Mouse (Mus musculus): ENCODE results near the gene Htr1a. TPM values are rescaled to one million over a fixed set of nuclear protein-coding genes. Genes with fewer than 3 reads are reported as not detected.

Htr1a gene
- polyA plus RNA-seq (2014; fragmentation: Nextera tagmentation; extraction: Ambion mirVana) = not detected in 2 replicates

GRCm38 (mm10) chr13:105443339-105443738 lies at the start of gene Htr1a:
Htr1a (plus strand) TSS chr13:105443639.
- Histone ChIP-seq H3K36me3 (ENCODE audit: control insufficient read depth, insufficient read depth, low read length) (no peaks in the 10 kb centered on the region), H3K4me2 (no peak within 1 kb of the TSS), H3K27me3 (replicated peaks; ENCODE audit: control insufficient read depth, insufficient read depth, low read length) (peaks cover 37% of the 10 kb centered on the region), H3K9me3 (ENCODE audit: control insufficient read depth, low read length) (no peaks in the 10 kb centered on the region), H3K9ac (ENCODE audit: low read depth, low read length) (no peak within 1 kb of the TSS), H3K4me3 (ENCODE audit: low read depth, low read length) (no peak within 1 kb of the TSS), H3K27ac (ENCODE audit: low read depth, low read length) (no peak within 1 kb of the TSS), H3K4me1 (replicated peaks; ENCODE audit: control insufficient read depth, insufficient read depth, low read length) (no peaks in the 10 kb centered on the region)
- 12% methylated on average over 8 of the region's 8 CpGs for WGBS
- ATAC-seq (replicated peaks; ENCODE audit: low FRiP score) (no peak), DNase-seq (ENCODE audit: low spot score) (no peak)

GRCm38 (mm10) chr13:105411535-105412326 lies 31.7 kb upstream of the Htr1a start:
- H3K4me2 ChIP-seq = no peak overlapping the region
- H3K9ac ChIP-seq (ENCODE audit: low read depth, low read length) = no peak overlapping the region
- no peaks in the 10 kb centered on the region for H3K36me3 ChIP-seq (ENCODE audit: control insufficient read depth, insufficient read depth, low read length)
- DNase-seq (ENCODE audit: low spot score) (no peak), ATAC-seq (replicated peaks; ENCODE audit: low FRiP score) (no peak)
- no peaks in the 10 kb centered on the region for H3K9me3 ChIP-seq (ENCODE audit: control insufficient read depth, low read length)
- H3K4me3 ChIP-seq (ENCODE audit: low read depth, low read length) = no peak overlapping the region
- no peaks in the 10 kb centered on the region for H3K4me1 ChIP-seq (replicated peaks; ENCODE audit: control insufficient read depth, insufficient read depth, low read length)
- no peaks in the 10 kb centered on the region for H3K27me3 ChIP-seq (replicated peaks; ENCODE audit: control insufficient read depth, insufficient read depth, low read length)
- no peak overlapping the region for H3K27ac ChIP-seq (ENCODE audit: low read depth, low read length)
- 79% methylated on average over 10 of the region's 10 CpGs for WGBS

GRCm38 (mm10) chr13:105412327-105412722 lies 31.1 kb upstream of the Htr1a start:
- DNase-seq (ENCODE audit: low spot score) = no peak

GRCm38 (mm10) chr13:105433141-105433540 lies 10.3 kb upstream of the Htr1a start:
- Histone ChIP-seq H3K27me3 (replicated peaks; ENCODE audit: control insufficient read depth, insufficient read depth, low read length) (no peaks in the 10 kb centered on the region), H3K9me3 (ENCODE audit: control insufficient read depth, low read length) (no peaks in the 10 kb centered on the region), H3K4me2 (no peak overlapping the region), H3K9ac (ENCODE audit: low read depth, low read length) (no peak overlapping the region), H3K4me1 (replicated peaks; ENCODE audit: control insufficient read depth, insufficient read depth, low read length) (no peaks in the 10 kb centered on the region), H3K4me3 (ENCODE audit: low read depth, low read length) (no peak overlapping the region), H3K36me3 (ENCODE audit: control insufficient read depth, insufficient read depth, low read length) (no peaks in the 10 kb centered on the region), H3K27ac (ENCODE audit: low read depth, low read length) (no peak overlapping the region)
- no peak for ATAC-seq (replicated peaks; ENCODE audit: low FRiP score)
- DNase-seq (ENCODE audit: low spot score) = no peak
- WGBS = 69% methylated on average over 2 of the region's 2 CpGs

More at GRCm38 (mm10) chr13:105412327-105412722, 31.1 kb upstream of the Htr1a start:
- H3K9me3 ChIP-seq (ENCODE audit: control insufficient read depth, low read length) = no peaks in the 10 kb centered on the region
- ATAC-seq (replicated peaks; ENCODE audit: low FRiP score) = no peak
- H3K36me3 ChIP-seq (ENCODE audit: control insufficient read depth, insufficient read depth, low read length) = no peaks in the 10 kb centered on the region
- H3K27me3 ChIP-seq (replicated peaks; ENCODE audit: control insufficient read depth, insufficient read depth, low read length) = no peaks in the 10 kb centered on the region
- no peak overlapping the region for H3K4me2 ChIP-seq
- no peaks in the 10 kb centered on the region for H3K4me1 ChIP-seq (replicated peaks; ENCODE audit: control insufficient read depth, insufficient read depth, low read length)
- H3K27ac ChIP-seq (ENCODE audit: low read depth, low read length) = no peak overlapping the region
- no peak overlapping the region for H3K4me3 ChIP-seq (ENCODE audit: low read depth, low read length)
- WGBS = 85% methylated on average over 3 of the region's 3 CpGs
- H3K9ac ChIP-seq (ENCODE audit: low read depth, low read length) = no peak overlapping the region

GRCm38 (mm10) chr13:105433630-105434029 lies 9.8 kb upstream of the Htr1a start:
- H3K27ac ChIP-seq (ENCODE audit: low read depth, low read length) = no peak overlapping the region
- H3K9ac ChIP-seq (ENCODE audit: low read depth, low read length) = no peak overlapping the region
- no peaks in the 10 kb centered on the region for H3K4me1 ChIP-seq (replicated peaks; ENCODE audit: control insufficient read depth, insufficient read depth, low read length)
- DNase-seq (ENCODE audit: low spot score) (no peak), ATAC-seq (replicated peaks; ENCODE audit: low FRiP score) (no peak)
- H3K27me3 ChIP-seq (replicated peaks; ENCODE audit: control insufficient read depth, insufficient read depth, low read length) = no peaks in the 10 kb centered on the region
- no peak overlapping the region for H3K4me2 ChIP-seq
- H3K4me3 ChIP-seq (ENCODE audit: low read depth, low read length) = no peak overlapping the region
- H3K36me3 ChIP-seq (ENCODE audit: control insufficient read depth, insufficient read depth, low read length) = no peaks in the 10 kb centered on the region
- H3K9me3 ChIP-seq (ENCODE audit: control insufficient read depth, low read length) = no peaks in the 10 kb centered on the region
- whole genome bisulfite sequencing = 86% methylated on average over 1 of the region's 1 CpGs

GRCm38 (mm10) chr13:105442576-105442975 lies 863 bp upstream of the Htr1a start:
- peak; percentile 37 for DNase-seq (ENCODE audit: low spot score)
- ATAC-seq (replicated peaks; ENCODE audit: low FRiP score) = no peak
- H3K36me3 ChIP-seq (ENCODE audit: control insufficient read depth, insufficient read depth, low read length) = no peaks in the 10 kb centered on the region

GRCm38 (mm10) chr13:105443871-105444237 lies 415 bp downstream of the Htr1a start:
- H3K9me3 ChIP-seq (ENCODE audit: control insufficient read depth, low read length) = no peaks in the 10 kb centered on the region
- DNase-seq (ENCODE audit: low spot score) (no peak), ATAC-seq (replicated peaks; ENCODE audit: low FRiP score) (no peak)
- no peaks in the 10 kb centered on the region for H3K4me1 ChIP-seq (replicated peaks; ENCODE audit: control insufficient read depth, insufficient read depth, low read length)
- H3K36me3 ChIP-seq (ENCODE audit: control insufficient read depth, insufficient read depth, low read length) = no peaks in the 10 kb centered on the region
- H3K4me2 ChIP-seq = no peak overlapping the region
- no peak overlapping the region for H3K27ac ChIP-seq (ENCODE audit: low read depth, low read length)
- no peak overlapping the region for H3K4me3 ChIP-seq (ENCODE audit: low read depth, low read length)
- H3K9ac ChIP-seq (ENCODE audit: low read depth, low read length) = no peak overlapping the region
- H3K27me3 ChIP-seq (replicated peaks; ENCODE audit: control insufficient read depth, insufficient read depth, low read length) = peaks cover 37% of the 10 kb centered on the region
- 2% methylated on average over 15 of the region's 15 CpGs for WGBS

More at GRCm38 (mm10) chr13:105442576-105442975, 863 bp upstream of the Htr1a start:
- H3K27ac ChIP-seq (ENCODE audit: low read depth, low read length) = no peak overlapping the region
- no peak overlapping the region for H3K9ac ChIP-seq (ENCODE audit: low read depth, low read length)
- H3K27me3 ChIP-seq (replicated peaks; ENCODE audit: control insufficient read depth, insufficient read depth, low read length) = peaks cover 37% of the 10 kb centered on the region
- H3K4me3 ChIP-seq (ENCODE audit: low read depth, low read length) = no peak overlapping the region
- H3K4me2 ChIP-seq = no peak overlapping the region
- H3K9me3 ChIP-seq (ENCODE audit: control insufficient read depth, low read length) = no peaks in the 10 kb centered on the region
- no peaks in the 10 kb centered on the region for H3K4me1 ChIP-seq (replicated peaks; ENCODE audit: control insufficient read depth, insufficient read depth, low read length)
- 3% methylated on average over 6 of the region's 6 CpGs for WGBS

GRCm38 (mm10) chr13:105444238-105444894 lies 927 bp downstream of the Htr1a start:
- no peak overlapping the region for H3K4me2 ChIP-seq
- H3K36me3 ChIP-seq (ENCODE audit: control insufficient read depth, insufficient read depth, low read length) = no peaks in the 10 kb centered on the region
- no peak overlapping the region for H3K27ac ChIP-seq (ENCODE audit: low read depth, low read length)
- no peak overlapping the region for H3K4me3 ChIP-seq (ENCODE audit: low read depth, low read length)
- peaks cover 37% of the 10 kb centered on the region for H3K27me3 ChIP-seq (replicated peaks; ENCODE audit: control insufficient read depth, insufficient read depth, low read length)
- 3% methylated on average over 39 of the region's 39 CpGs for WGBS
- no peak overlapping the region for H3K9ac ChIP-seq (ENCODE audit: low read depth, low read length)
- H3K4me1 ChIP-seq (replicated peaks; ENCODE audit: control insufficient read depth, insufficient read depth, low read length) = no peaks in the 10 kb centered on the region
- no peaks in the 10 kb centered on the region for H3K9me3 ChIP-seq (ENCODE audit: control insufficient read depth, low read length)
- no peak for ATAC-seq (replicated peaks; ENCODE audit: low FRiP score)
- DNase-seq (ENCODE audit: low spot score) = no peak

- Histone ChIP-seq H3K4me1 (replicated peaks; ENCODE audit: control insufficient read depth, insufficient read depth, low read length) (no peaks in the 10 kb centered on the region), H3K4me3 (ENCODE audit: low read depth, low read length) (no peak overlapping the region), H3K9me3 (ENCODE audit: control insufficient read depth, low read length) (no peaks in the 10 kb centered on the region), H3K4me2 (no peak overlapping the region), H3K27ac (ENCODE audit: low read depth, low read length) (no peak overlapping the region), H3K36me3 (ENCODE audit: control insufficient read depth, insufficient read depth, low read length) (no peaks in the 10 kb centered on the region), H3K9ac (ENCODE audit: low read depth, low read length) (no peak overlapping the region), H3K27me3 (replicated peaks; ENCODE audit: control insufficient read depth, insufficient read depth, low read length) (peaks cover 37% of the 10 kb centered on the region)
- WGBS = 3% methylated on average over 26 of the region's 26 CpGs
- no peak for DNase-seq (ENCODE audit: low spot score)
- no peak for ATAC-seq (replicated peaks; ENCODE audit: low FRiP score)
These were observed 1.4 kb downstream of the Htr1a start for GRCm38 (mm10) chr13:105444895-105445281.

All from liver, embryonic 11.5 days (tissue).